Mouse (Mus musculus): ENCODE results near the gene Nsun2. TPM values are rescaled to one million over a fixed set of nuclear protein-coding genes. Genes with fewer than 3 reads are reported as not detected.

The Nsun2 gene
- polyA plus RNA-seq, 2 experiments, result 58.7 to 88.8 TPM

GRCm38 (mm10) chr13:69585828-69586227 is 52.3 kb downstream of the Nsun2 start:
- Histone ChIP-seq H3K9me3 (ENCODE audit: control insufficient read depth, low read length) (no peaks in the 10 kb centered on the region), H3K27me3 (ENCODE audit: control insufficient read depth, insufficient read depth, low read length) (no peaks in the 10 kb centered on the region), H3K4me2 (ENCODE audit: low read depth) (no peak overlapping the region), H3K9ac (replicated peaks) (no peak overlapping the region), H3K4me1 (replicated peaks; ENCODE audit: control insufficient read depth in 2 of 2, insufficient read depth in 2 of 2, low read length in 1 of 2) (no peaks in the 10 kb centered on the region), H3K36me3 (replicated peaks; ENCODE audit: control insufficient read depth, insufficient read depth, low read depth) (no peaks in the 10 kb centered on the region), H3K27ac (no peak overlapping the region), H3K4me3 (ENCODE audit: insufficient read depth in 1 of 2, low read depth in 2 of 2, low read length in 2 of 2) (no peak overlapping the region)
- 44% methylated on average over 6 of the region's 6 CpGs for WGBS (ENCODE audit: insufficient replicate concordance)
- TF ChIP-seq EP300 (IDR thresholded peaks at IDR 0.05; ENCODE audit: low read depth) (no peak), CTCF (IDR thresholded peaks at IDR 0.05; ENCODE audit: low read depth) (no peak)
- ATAC-seq (ENCODE audit: insufficient read depth), result no peak
- no peak for DNase-seq (ENCODE audit: low read depth in 3 of 3, low spot score in 3 of 3)

- Histone ChIP-seq H3K27me3 (ENCODE audit: control insufficient read depth, insufficient read depth, low read length) (no peaks in the 10 kb centered on the region), H3K9me3 (ENCODE audit: control insufficient read depth, low read length) (no peaks in the 10 kb centered on the region), H3K4me3 (ENCODE audit: insufficient read depth in 1 of 2, low read depth in 2 of 2, low read length in 2 of 2) (no peak overlapping the region), H3K9ac (replicated peaks) (no peak overlapping the region), H3K36me3 (replicated peaks; ENCODE audit: control insufficient read depth, insufficient read depth, low read depth) (no peaks in the 10 kb centered on the region), H3K4me1 (replicated peaks; ENCODE audit: control insufficient read depth in 2 of 2, insufficient read depth in 2 of 2, low read length in 1 of 2) (no peaks in the 10 kb centered on the region), H3K27ac (no peak overlapping the region), H3K4me2 (ENCODE audit: low read depth) (no peak overlapping the region)
- no peak for TF ChIP-seq CTCF (IDR thresholded peaks at IDR 0.05; ENCODE audit: low read depth)
- no peak for TF ChIP-seq EP300 (IDR thresholded peaks at IDR 0.05; ENCODE audit: low read depth)
- WGBS (ENCODE audit: insufficient replicate concordance), result 54% methylated on average over 10 of the region's 10 CpGs
- ATAC-seq (ENCODE audit: insufficient read depth) (no peak), DNase-seq (ENCODE audit: low read depth in 3 of 3, low spot score in 3 of 3) (no peak)
Observed at GRCm38 (mm10) chr13:69586337-69586736, 52.8 kb downstream of the Nsun2 start.

GRCm38 (mm10) chr13:69587849-69588248 is 54.3 kb downstream of the Nsun2 start:
- Histone ChIP-seq H3K27ac (no peak overlapping the region), H3K9ac (replicated peaks) (no peak overlapping the region), H3K9me3 (ENCODE audit: control insufficient read depth, low read length) (no peaks in the 10 kb centered on the region), H3K4me1 (replicated peaks; ENCODE audit: control insufficient read depth in 2 of 2, insufficient read depth in 2 of 2, low read length in 1 of 2) (no peaks in the 10 kb centered on the region), H3K4me3 (ENCODE audit: insufficient read depth in 1 of 2, low read depth in 2 of 2, low read length in 2 of 2) (no peak overlapping the region), H3K27me3 (ENCODE audit: control insufficient read depth, insufficient read depth, low read length) (no peaks in the 10 kb centered on the region), H3K4me2 (ENCODE audit: low read depth) (no peak overlapping the region), H3K36me3 (replicated peaks; ENCODE audit: control insufficient read depth, insufficient read depth, low read depth) (no peaks in the 10 kb centered on the region)
- ATAC-seq (ENCODE audit: insufficient read depth), result no peak
- no peak for DNase-seq (ENCODE audit: low read depth in 3 of 3, low spot score in 3 of 3)
- WGBS (ENCODE audit: insufficient replicate concordance), result 48% methylated on average over 3 of the region's 3 CpGs
- TF ChIP-seq EP300 (IDR thresholded peaks at IDR 0.05; ENCODE audit: low read depth) (no peak), CTCF (IDR thresholded peaks at IDR 0.05; ENCODE audit: low read depth) (no peak)

GRCm38 (mm10) chr13:69588263-69588662 is 54.7 kb downstream of the Nsun2 start:
- no peak for DNase-seq (ENCODE audit: low read depth in 3 of 3, low spot score in 3 of 3)
- Histone ChIP-seq H3K27me3 (ENCODE audit: control insufficient read depth, insufficient read depth, low read length) (no peaks in the 10 kb centered on the region), H3K9me3 (ENCODE audit: control insufficient read depth, low read length) (no peaks in the 10 kb centered on the region), H3K4me3 (ENCODE audit: insufficient read depth in 1 of 2, low read depth in 2 of 2, low read length in 2 of 2) (no peak overlapping the region), H3K9ac (replicated peaks) (no peak overlapping the region), H3K4me2 (ENCODE audit: low read depth) (no peak overlapping the region), H3K4me1 (replicated peaks; ENCODE audit: control insufficient read depth in 2 of 2, insufficient read depth in 2 of 2, low read length in 1 of 2) (no peaks in the 10 kb centered on the region), H3K36me3 (replicated peaks; ENCODE audit: control insufficient read depth, insufficient read depth, low read depth) (no peaks in the 10 kb centered on the region), H3K27ac (no peak overlapping the region)
- 52% methylated on average over 6 of the region's 6 CpGs for WGBS (ENCODE audit: insufficient replicate concordance)
- TF ChIP-seq CTCF (IDR thresholded peaks at IDR 0.05; ENCODE audit: low read depth), result no peak
- no peak for TF ChIP-seq EP300 (IDR thresholded peaks at IDR 0.05; ENCODE audit: low read depth)
- ATAC-seq (ENCODE audit: insufficient read depth), result no peak

GRCm38 (mm10) chr13:69591338-69591737 is 57.8 kb downstream of the Nsun2 start:
- Histone ChIP-seq H3K4me3 (ENCODE audit: insufficient read depth in 1 of 2, low read depth in 2 of 2, low read length in 2 of 2) (no peak overlapping the region), H3K4me2 (ENCODE audit: low read depth) (no peak overlapping the region), H3K27ac (no peak overlapping the region), H3K4me1 (replicated peaks; ENCODE audit: control insufficient read depth in 2 of 2, insufficient read depth in 2 of 2, low read length in 1 of 2) (no peaks in the 10 kb centered on the region), H3K9ac (replicated peaks) (no peak overlapping the region), H3K36me3 (replicated peaks; ENCODE audit: control insufficient read depth, insufficient read depth, low read depth) (no peaks in the 10 kb centered on the region), H3K9me3 (ENCODE audit: control insufficient read depth, low read length) (no peaks in the 10 kb centered on the region), H3K27me3 (ENCODE audit: control insufficient read depth, insufficient read depth, low read length) (no peaks in the 10 kb centered on the region)
- no peak for TF ChIP-seq EP300 (IDR thresholded peaks at IDR 0.05; ENCODE audit: low read depth)
- no peak for TF ChIP-seq CTCF (IDR thresholded peaks at IDR 0.05; ENCODE audit: low read depth)
- DNase-seq (ENCODE audit: low read depth in 3 of 3, low spot score in 3 of 3), result no peak
- 84% methylated on average over 5 of the region's 5 CpGs for WGBS (ENCODE audit: insufficient replicate concordance)
- ATAC-seq (ENCODE audit: insufficient read depth), result no peak
